Mouse (Mus musculus): ENCODE data around the gene Ssr3. TPM values are rescaled to one million over a fixed set of nuclear protein-coding genes. Genes with fewer than 3 reads are reported as not detected.

The Ssr3 gene
- polyA plus RNA-seq, 1 experiment from 2014 or later = 312 TPM

GRCm38 (mm10) chr3:65346176-65346575 lies 46.2 kb downstream of the Ssr3 start:
- WGBS = 53% methylated on average over 1 of the region's 1 CpGs
- Histone ChIP-seq H3K4me3 (ENCODE audit: low read depth, low read length) (no peak overlapping the region), H3K36me3 (ENCODE audit: insufficient read depth) (no peaks in the 10 kb centered on the region), H3K27ac (ENCODE audit: low read depth) (no peak overlapping the region), H3K4me2 (no peak overlapping the region), H3K4me1 (ENCODE audit: insufficient read depth) (no peaks in the 10 kb centered on the region), H3K9me3 (ENCODE audit: low read depth, low read length) (no peaks in the 10 kb centered on the region), H3K9ac (no peak overlapping the region), H3K27me3 (ENCODE audit: insufficient read depth, low read length) (no peaks in the 10 kb centered on the region)
- no peak for TF ChIP-seq CTCF (IDR thresholded peaks at IDR 0.05; ENCODE audit: low read depth)
- DNase-seq = no peak
- ATAC-seq (ENCODE audit: insufficient read depth) = no peak

- H3K9ac ChIP-seq = no peak overlapping the region
- H3K27ac ChIP-seq (ENCODE audit: low read depth) = no peak overlapping the region
- H3K27me3 ChIP-seq (ENCODE audit: insufficient read depth, low read length) = no peaks in the 10 kb centered on the region
- TF ChIP-seq CTCF (IDR thresholded peaks at IDR 0.05; ENCODE audit: low read depth) = no peak
- DNase-seq = no peak
- no peaks in the 10 kb centered on the region for H3K4me1 ChIP-seq (ENCODE audit: insufficient read depth)
- no peak overlapping the region for H3K4me2 ChIP-seq
- no peaks in the 10 kb centered on the region for H3K9me3 ChIP-seq (ENCODE audit: low read depth, low read length)
- no peak for ATAC-seq (ENCODE audit: insufficient read depth)
- 58% methylated on average over 5 of the region's 5 CpGs for whole genome bisulfite sequencing
- H3K36me3 ChIP-seq (ENCODE audit: insufficient read depth) = no peaks in the 10 kb centered on the region
- H3K4me3 ChIP-seq (ENCODE audit: low read depth, low read length) = no peak overlapping the region
These were observed 52.1 kb downstream of the Ssr3 start for GRCm38 (mm10) chr3:65340173-65340951.

GRCm38 (mm10) chr3:65337835-65338464 lies 54.5 kb downstream of the Ssr3 start:
- Histone ChIP-seq H3K9me3 (ENCODE audit: low read depth, low read length) (no peaks in the 10 kb centered on the region), H3K9ac (no peak overlapping the region), H3K27ac (ENCODE audit: low read depth) (no peak overlapping the region), H3K4me3 (ENCODE audit: low read depth, low read length) (no peak overlapping the region), H3K4me1 (ENCODE audit: insufficient read depth) (no peaks in the 10 kb centered on the region), H3K36me3 (ENCODE audit: insufficient read depth) (no peaks in the 10 kb centered on the region), H3K4me2 (no peak overlapping the region), H3K27me3 (ENCODE audit: insufficient read depth, low read length) (no peaks in the 10 kb centered on the region)
- peak; percentile 19 for DNase-seq
- 68% methylated on average over 10 of the region's 10 CpGs for WGBS
- ATAC-seq (ENCODE audit: insufficient read depth) = peak; percentile 54; the same call in 1 of the 2 replicates
- no peak for TF ChIP-seq CTCF (IDR thresholded peaks at IDR 0.05; ENCODE audit: low read depth)

Other genes starting within 250 kb of the Ssr3 start
- 44.4 and 47.4 TPM in 2 replicates for gene Tiparp, start 135.8 kb upstream of the Ssr3 start, polyA plus RNA-seq (2014; fragmentation: Nextera tagmentation; extraction: Ambion mirVana)

Measured in lung, embryonic 14.5 days (tissue).